Mouse (Mus musculus) limb, embryonic 15.5 days (tissue): ENCODE data around the gene Fgfr2. TPM values are rescaled to one million over a fixed set of nuclear protein-coding genes. Genes with fewer than 3 reads are reported as not detected.
A peak's percentile ranks its signal among the peaks of the same experiment; 100 is the strongest.

Experiments used
- ATAC-seq: fragments of 200-750 bp; cut with Nextera tagmentation; 2 replicates; pipeline ENCODE4 v1.8.0; 2017; ENCODE audit warnings: low read depth, moderate TSS enrichment; ENCODE audit not compliant: insufficient number of reproducible peaks, low FRiP score, low TSS enrichment
- H3K27ac ChIP-seq: fragments of 300-500 bp; sonication (generic); 2 replicates; pipeline ENCODE4 v1.5.1; 2015; ENCODE audit warnings: moderate library complexity, mild to moderate bottlenecking, inconsistent platforms
- H3K27me3 ChIP-seq: fragments of 300-500 bp; sonication (generic); 2 replicates; pipeline ENCODE4 v1.6.1; 2015; ENCODE audit warnings: inconsistent platforms
- H3K36me3 ChIP-seq: fragments of 300-500 bp; sonication (generic); 2 replicates; pipeline ENCODE4 v1.6.1; 2015; ENCODE audit warnings: inconsistent platforms
- H3K4me1 ChIP-seq: fragments of 300-500 bp; sonication (generic); 2 replicates; pipeline ENCODE4 v1.6.1; 2015; ENCODE audit warnings: inconsistent platforms
- H3K4me2 ChIP-seq: fragments of 300-500 bp; sonication (generic); 2 replicates; pipeline ENCODE4 v1.6.1; 2015; ENCODE audit warnings: mild to moderate bottlenecking, inconsistent platforms
- H3K4me3 ChIP-seq: fragments of 300-500 bp; sonication (generic); 2 replicates; pipeline ENCODE4 v1.5.1; 2015; ENCODE audit warnings: mild to moderate bottlenecking, inconsistent platforms
- H3K9ac ChIP-seq: fragments of 300-500 bp; sonication (generic); 2 replicates; pipeline ENCODE4 v1.6.1; 2015; ENCODE audit warnings: inconsistent platforms
- H3K9me3 ChIP-seq: fragments of 300-500 bp; sonication (generic); 2 replicates; pipeline ENCODE4 v1.6.1; 2016; ENCODE audit warnings: inconsistent platforms
- WGBS: fragments of 180-500 bp; shearing (Covaris S2); methylation state at CpG from one replicate; pipeline ENCODE4 v1.1.7; 2015; 5-methylcytosine and 5-hydroxymethylcytosine counted together
- polyA plus RNA-seq: library from polyadenylated mRNA; unstranded; fragments of >200 nt; fragmentation: Nextera tagmentation; extraction: Ambion mirVana; gene quantifications from 2 replicates; pipeline ENCODE4 v1.2.1, GENCODE M21; 2015

Fgfr2 gene
- polyA plus RNA-seq, 1 experiment from 2014 or later: 101 TPM

- H3K4me1 ChIP-seq: peaks cover 2% of the 10 kb centered on the region; the same call in 1 of the 2 replicates
- WGBS: 84% methylated on average over 4 of the region's 4 CpGs
- H3K4me2 ChIP-seq: no peak overlapping the region
- H3K27ac ChIP-seq: no peak overlapping the region
- no peak for ATAC-seq
- no peak overlapping the region for H3K9ac ChIP-seq
- no peak overlapping the region for H3K4me3 ChIP-seq
- H3K36me3 ChIP-seq: no peaks in the 10 kb centered on the region
- no peaks in the 10 kb centered on the region for H3K9me3 ChIP-seq
- H3K27me3 ChIP-seq: 0 out of 2 replicates have a peak, but pooled peaks cover 4% of the 10 kb centered on the region
Measured at GRCm38 (mm10) chr7:131669326-131669725, 1453.8 kb downstream of the Fgfr2 start.

- no peak overlapping the region for H3K9ac ChIP-seq
- ATAC-seq: no peak
- no peaks in the 10 kb centered on the region for H3K9me3 ChIP-seq
- H3K36me3 ChIP-seq: no peaks in the 10 kb centered on the region
- H3K27me3 ChIP-seq: no peaks in the 10 kb centered on the region
- no peak overlapping the region for H3K4me3 ChIP-seq
- no peak overlapping the region for H3K27ac ChIP-seq
- H3K4me1 ChIP-seq: no peaks in the 10 kb centered on the region
- WGBS: 97% methylated on average over 1 of the region's 1 CpGs
- H3K4me2 ChIP-seq: no peak overlapping the region
Measured at GRCm38 (mm10) chr7:131660726-131661125, 1462.4 kb downstream of the Fgfr2 start.

- Histone ChIP-seq H3K9me3 (no peaks in the 10 kb centered on the region), H3K36me3 (no peaks in the 10 kb centered on the region), H3K4me1 (no peaks in the 10 kb centered on the region), H3K4me2 (no peak overlapping the region), H3K27me3 (peaks cover 6% of the 10 kb centered on the region), H3K4me3 (no peak overlapping the region), H3K27ac (no peak overlapping the region), H3K9ac (no peak overlapping the region)
- no peak for ATAC-seq
- 44% methylated on average over 7 of the region's 7 CpGs for WGBS
Measured at GRCm38 (mm10) chr7:131656017-131656416, 1467.1 kb downstream of the Fgfr2 start.

- no peak overlapping the region for H3K27ac ChIP-seq
- H3K36me3 ChIP-seq: no peaks in the 10 kb centered on the region
- 85% methylated on average over 6 of the region's 6 CpGs for WGBS
- ATAC-seq: no peak
- H3K9me3 ChIP-seq: no peaks in the 10 kb centered on the region
- peaks cover 6% of the 10 kb centered on the region for H3K27me3 ChIP-seq
- no peak overlapping the region for H3K4me2 ChIP-seq
- no peaks in the 10 kb centered on the region for H3K4me1 ChIP-seq
- no peak overlapping the region for H3K9ac ChIP-seq
- H3K4me3 ChIP-seq: no peak overlapping the region
Measured at GRCm38 (mm10) chr7:131653416-131653815, 1469.7 kb downstream of the Fgfr2 start.

- Histone ChIP-seq H3K9ac (no peak overlapping the region), H3K4me3 (no peak overlapping the region), H3K27ac (no peak overlapping the region), H3K27me3 (peaks cover 11% of the 10 kb centered on the region), H3K4me1 (peaks cover 3% of the 10 kb centered on the region; the same call in 1 of the 2 replicates), H3K4me2 (no peak overlapping the region), H3K36me3 (no peaks in the 10 kb centered on the region), H3K9me3 (no peaks in the 10 kb centered on the region)
- WGBS: 45% methylated on average over 12 of the region's 12 CpGs
- no peak for ATAC-seq
Measured at GRCm38 (mm10) chr7:131651921-131652694, 1471.0 kb downstream of the Fgfr2 start.

- Histone ChIP-seq H3K9me3 (no peaks in the 10 kb centered on the region), H3K4me3 (no peak overlapping the region), H3K4me2 (no peak overlapping the region), H3K4me1 (peaks cover 3% of the 10 kb centered on the region; the same call in 1 of the 2 replicates), H3K27me3 (peaks cover 27% of the 10 kb centered on the region), H3K27ac (no peak overlapping the region), H3K9ac (no peak overlapping the region), H3K36me3 (no peaks in the 10 kb centered on the region)
- ATAC-seq: no peak
- 45% methylated on average over 2 of the region's 2 CpGs for WGBS
Measured at GRCm38 (mm10) chr7:131650277-131650676, 1472.9 kb downstream of the Fgfr2 start.

- H3K27me3 ChIP-seq: peaks cover 47% of the 10 kb centered on the region
Measured at GRCm38 (mm10) chr7:131648276-131648675, 1474.9 kb downstream of the Fgfr2 start.

GRCm38 (mm10) chr7:131647583-131647982 is 1475.6 kb downstream of the Fgfr2 start:
- H3K4me3 ChIP-seq: no peak overlapping the region
- 42% methylated on average over 3 of the region's 3 CpGs for WGBS
- peaks cover 12% of the 10 kb centered on the region for H3K4me1 ChIP-seq
- no peak overlapping the region for H3K27ac ChIP-seq
- H3K36me3 ChIP-seq: no peaks in the 10 kb centered on the region
- H3K27me3 ChIP-seq: peaks cover 52% of the 10 kb centered on the region
- H3K9ac ChIP-seq: no peak overlapping the region
- no peaks in the 10 kb centered on the region for H3K9me3 ChIP-seq
- H3K4me2 ChIP-seq: no peak overlapping the region
- no peak for ATAC-seq

More at GRCm38 (mm10) chr7:131648276-131648675, 1474.9 kb downstream of the Fgfr2 start:
- no peaks in the 10 kb centered on the region for H3K36me3 ChIP-seq
- H3K4me3 ChIP-seq: no peak overlapping the region
- no peaks in the 10 kb centered on the region for H3K9me3 ChIP-seq
- ATAC-seq: no peak
- H3K4me2 ChIP-seq: no peak overlapping the region
- H3K27ac ChIP-seq: no peak overlapping the region
- H3K4me1 ChIP-seq: peaks cover 12% of the 10 kb centered on the region
- 12% methylated on average over 7 of the region's 7 CpGs for WGBS
- H3K9ac ChIP-seq: no peak overlapping the region

- peak overlapping the region; percentile 5; the same call in 1 of the 2 replicates for H3K4me3 ChIP-seq
- no peaks in the 10 kb centered on the region for H3K36me3 ChIP-seq
- 4% methylated on average over 13 of the region's 13 CpGs for WGBS
- H3K9me3 ChIP-seq: no peaks in the 10 kb centered on the region
- no peak overlapping the region for H3K9ac ChIP-seq
- H3K27ac ChIP-seq: no peak overlapping the region
- H3K27me3 ChIP-seq: peaks cover 74% of the 10 kb centered on the region
- H3K4me1 ChIP-seq: peaks cover 12% of the 10 kb centered on the region
- H3K4me2 ChIP-seq: peak overlapping the region; percentile 8; the same call in 1 of the 2 replicates
- no peak for ATAC-seq
Measured at GRCm38 (mm10) chr7:131644586-131644985, 1478.6 kb downstream of the Fgfr2 start.

GRCm38 (mm10) chr7:131644051-131644450 is 1479.1 kb downstream of the Fgfr2 start:
- no peak overlapping the region for H3K4me2 ChIP-seq
- no peak overlapping the region for H3K9ac ChIP-seq
- H3K9me3 ChIP-seq: no peaks in the 10 kb centered on the region
- no peaks in the 10 kb centered on the region for H3K36me3 ChIP-seq
- no peak for ATAC-seq
- peaks cover 74% of the 10 kb centered on the region for H3K27me3 ChIP-seq
- H3K4me3 ChIP-seq: peak overlapping the region; percentile 5
- H3K4me1 ChIP-seq: peaks cover 12% of the 10 kb centered on the region
- H3K27ac ChIP-seq: no peak overlapping the region
- 1% methylated on average over 16 of the region's 16 CpGs for WGBS

GRCm38 (mm10) chr7:131643341-131643840 is 1479.8 kb downstream of the Fgfr2 start:
- peaks cover 12% of the 10 kb centered on the region for H3K4me1 ChIP-seq
- H3K4me3 ChIP-seq: no peak overlapping the region
- H3K9me3 ChIP-seq: no peaks in the 10 kb centered on the region
- H3K27me3 ChIP-seq: peaks cover 74% of the 10 kb centered on the region
- 22% methylated on average over 13 of the region's 13 CpGs for WGBS
- no peaks in the 10 kb centered on the region for H3K36me3 ChIP-seq
- no peak overlapping the region for H3K27ac ChIP-seq
- H3K4me2 ChIP-seq: no peak overlapping the region
- no peak overlapping the region for H3K9ac ChIP-seq
- no peak for ATAC-seq

- Histone ChIP-seq H3K4me3 (no peak overlapping the region), H3K27me3 (no peaks in the 10 kb centered on the region), H3K4me1 (no peaks in the 10 kb centered on the region), H3K4me2 (no peak overlapping the region), H3K36me3 (no peaks in the 10 kb centered on the region), H3K9me3 (no peaks in the 10 kb centered on the region), H3K9ac (no peak overlapping the region), H3K27ac (no peak overlapping the region)
- 52% methylated on average over 8 of the region's 8 CpGs for WGBS
- ATAC-seq: no peak
Measured at GRCm38 (mm10) chr7:131629562-131629961, 1493.6 kb downstream of the Fgfr2 start.
